Mouse (Mus musculus) adrenal gland, postnatal 25 days (tissue): ENCODE data around the gene Bend5. TPM values are rescaled to one million over a fixed set of nuclear protein-coding genes. Genes with fewer than 3 reads are reported as not detected.
A peak's percentile ranks its signal among the peaks of the same experiment; 100 is the strongest.

ENCODE experiments used
- DNase-seq: peaks from one replicate; pipeline ENCODE4 v3.0.0; 2021; ENCODE audit warnings: mixed read lengths
- total RNA-seq: library from RNA; stranded (reverse); gene quantifications from 2 replicates; pipeline ENCODE4 v1.2.3, GENCODE M21; 2021

Bend5 gene
- total RNA-seq, 1 experiment from 2014 or later: 12.8 TPM

- DNase-seq: no peak
Observed at GRCm38 (mm10) chr4:111487233-111487843, 72.5 kb downstream of the Bend5 start.

- peak; percentile 37 for DNase-seq
Observed at GRCm38 (mm10) chr4:111493750-111494404, 79.1 kb downstream of the Bend5 start.

DNA sequence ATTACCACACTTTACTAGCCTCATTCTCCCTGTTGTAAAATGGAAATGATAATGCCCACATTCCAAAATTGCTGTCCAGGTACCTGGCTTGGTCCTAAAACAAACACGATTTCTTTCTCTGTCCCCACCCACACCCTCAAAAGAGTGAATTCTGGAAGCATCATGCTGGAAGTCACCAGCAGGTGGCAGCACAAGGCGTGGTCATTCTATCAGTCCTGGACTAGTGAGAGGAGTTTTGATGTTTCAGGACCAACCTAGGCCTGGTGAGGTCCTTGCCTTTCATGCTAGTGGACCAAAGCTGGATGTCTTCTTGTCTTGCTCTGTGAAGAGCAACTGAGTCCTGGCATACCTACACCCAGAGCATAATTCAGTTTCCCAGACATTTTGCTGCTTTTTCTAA, 81.1 kb downstream of the Bend5 start:
- DNase-seq: peak; percentile 81

GRCm38 (mm10) chr4:111498751-111499150, 83.9 kb downstream of the Bend5 start:
- no peak for DNase-seq

- DNase-seq: no peak
Observed at GRCm38 (mm10) chr4:111501441-111501840, 86.6 kb downstream of the Bend5 start.

DNA sequence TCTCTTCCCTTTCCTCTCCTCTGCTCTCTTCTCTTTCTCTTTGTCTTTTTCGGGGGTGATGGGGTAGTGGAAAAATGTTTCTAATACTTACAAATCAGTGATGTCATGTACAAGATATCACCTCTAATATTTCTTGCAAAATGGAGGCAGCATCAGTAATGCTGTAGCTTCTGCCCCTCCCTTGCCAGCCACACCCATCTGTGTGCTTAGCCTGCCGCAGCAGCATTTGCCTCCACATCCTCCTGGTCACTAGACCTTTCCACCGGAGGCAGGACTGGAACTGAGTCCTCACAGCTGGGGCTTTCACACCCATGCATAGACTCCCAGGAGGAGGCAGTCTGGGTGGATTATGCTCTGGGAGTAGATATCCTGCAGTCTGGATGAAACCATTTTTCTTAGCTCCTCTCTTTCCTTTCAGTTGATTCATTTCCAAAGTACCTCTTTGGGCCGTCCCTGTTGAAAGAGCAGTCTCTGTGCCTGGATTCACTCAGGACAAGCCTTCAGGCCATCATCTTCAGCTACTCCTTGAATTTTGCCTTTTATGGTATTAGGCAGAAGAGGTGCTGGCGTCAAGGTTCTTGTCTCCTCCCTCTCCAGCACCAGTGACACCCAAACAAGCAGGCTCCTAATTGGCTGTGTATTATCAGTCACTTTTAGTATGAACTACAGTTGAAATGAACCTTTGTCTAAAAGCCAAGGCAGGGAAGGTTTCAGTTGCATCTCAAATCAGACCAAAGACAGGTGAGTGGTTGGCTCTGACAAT, 88.3 kb downstream of the Bend5 start:
- DNase-seq: no peak

- DNase-seq: no peak
Observed at GRCm38 (mm10) chr4:111504952-111505351, 90.1 kb downstream of the Bend5 start.
